Mouse (Mus musculus) liver, embryonic 14.5 days (tissue): ENCODE measurements at regions not wholly inside any gene's neighbourhood (a gene's known extent, or its start where the extent isn't known, plus 50 kb on each side); places are given as distances from the start of the nearest gene placed in this dataset.

ENCODE experiments used
- ATAC-seq: fragments of 200-750 bp; cut with Nextera tagmentation; 2 replicates; pipeline ENCODE4 v1.8.0; 2017; ENCODE audit warnings: moderate number of reproducible peaks, mild to moderate bottlenecking, moderate library complexity; ENCODE audit not compliant: insufficient read depth
- DNase-seq, 3 experiments: peaks; one replicate each; pipeline ENCODE4 v3.0.0-alpha.2; 2012 to 2013; ENCODE audit warnings: low read depth in 3 of 3, low spot score in 3 of 3
- H3K27ac ChIP-seq: fragments of 300-500 bp; sonication (generic); 2 replicates; pipeline ENCODE4 v1.5.1; 2014; ENCODE audit warnings: moderate library complexity, mild to moderate bottlenecking, control low read depth, inconsistent platforms
- H3K27me3 ChIP-seq: fragments of 300-500 bp; sonication (generic); 2 replicates; pipeline ENCODE4 v1.6.1; 2014; ENCODE audit warnings: mild to moderate bottlenecking, low read length, moderate library complexity; ENCODE audit not compliant: control insufficient read depth, insufficient read depth
- H3K36me3 ChIP-seq: fragments of 300-500 bp; sonication (generic); replicated peaks from 2 replicates; pipeline ENCODE4 v1.6.1; 2014; ENCODE audit warnings: low read depth; ENCODE audit not compliant: control insufficient read depth, insufficient read depth
- H3K4me1 ChIP-seq, 2 experiments: fragments of 200-500 bp in 1 of 2; fragments of 300-500 bp in 1 of 2; sonication (generic) in 1 of 2; replicated peaks; 2 replicates each; pipeline ENCODE4 v1.6.1; 2012 to 2014; ENCODE audit warnings: antibody characterized with exemption in 1 of 2, inconsistent platforms in 1 of 2, low read length in 1 of 2; ENCODE audit not compliant: control insufficient read depth in 2 of 2, insufficient read depth in 2 of 2
- H3K4me2 ChIP-seq: fragments of 300-500 bp; sonication (generic); 2 replicates; pipeline ENCODE4 v1.6.1; 2014; ENCODE audit warnings: low read depth, mild to moderate bottlenecking, control low read depth, moderate library complexity
- H3K4me3 ChIP-seq, 2 experiments: fragments of 200-500 bp in 1 of 2; fragments of 300-500 bp in 1 of 2; sonication (generic) in 1 of 2; 2 replicates each; pipeline ENCODE4 v1.5.1; 2012 to 2014; ENCODE audit warnings: low read depth in 2 of 2, low read length in 2 of 2, mild to moderate bottlenecking in 2 of 2, control low read depth in 1 of 2, inconsistent platforms in 1 of 2, moderate library complexity in 1 of 2; ENCODE audit not compliant: insufficient read depth in 1 of 2
- H3K9ac ChIP-seq: fragments of 300-500 bp; sonication (generic); replicated peaks from 2 replicates; pipeline ENCODE4 v1.6.1; 2014; ENCODE audit warnings: mild to moderate bottlenecking, control low read depth, moderate library complexity
- H3K9me3 ChIP-seq: fragments of 300-500 bp; sonication (generic); 2 replicates; pipeline ENCODE4 v1.6.1; 2016; ENCODE audit warnings: low read length, mixed read lengths; ENCODE audit not compliant: control insufficient read depth
- CTCF ChIP-seq: IDR thresholded peaks from 2 replicates; pipeline ENCODE4 v1.5.1; 2016; ENCODE audit warnings: antibody characterized with exemption, low read depth, control low read depth
- EP300 ChIP-seq: IDR thresholded peaks from 2 replicates; pipeline ENCODE4 v1.6.1; 2016; ENCODE audit warnings: antibody characterized with exemption, low read depth
- WGBS: fragments of 180-500 bp; shearing (Covaris S2); extraction: QIAGEN DNeasy Blood & Tissue Kit; methylation state at CpG from one replicate; pipeline ENCODE4 v1.1.7; 2014; ENCODE audit not compliant: insufficient replicate concordance; 5-methylcytosine and 5-hydroxymethylcytosine counted together

- 73% methylated on average over 11 of the region's 11 CpGs for WGBS
- ATAC-seq = no peak
These were observed 148.0 kb downstream of the Cox18 start for GRCm38 (mm10) chr5:90075629-90076349.

GRCm38 (mm10) chr5:90071806-90072205 is 152.0 kb downstream of the Cox18 start:
- no peak overlapping the region for H3K27ac ChIP-seq
- H3K4me2 ChIP-seq = no peak overlapping the region
- no peak overlapping the region for H3K9ac ChIP-seq
- TF ChIP-seq CTCF (no peak), EP300 (no peak)
- DNase-seq = no peak
- WGBS = 68% methylated on average over 2 of the region's 2 CpGs
- H3K27me3 ChIP-seq = no peaks in the 10 kb centered on the region
- ATAC-seq = no peak
- no peaks in the 10 kb centered on the region for H3K36me3 ChIP-seq
- no peak overlapping the region for H3K4me3 ChIP-seq
- no peaks in the 10 kb centered on the region for H3K4me1 ChIP-seq
- H3K9me3 ChIP-seq = no peaks in the 10 kb centered on the region

More at GRCm38 (mm10) chr5:90075629-90076349, 148.0 kb downstream of the Cox18 start:
- Histone ChIP-seq H3K4me1 (no peaks in the 10 kb centered on the region), H3K9me3 (no peaks in the 10 kb centered on the region), H3K4me2 (no peak overlapping the region), H3K27ac (no peak overlapping the region), H3K36me3 (no peaks in the 10 kb centered on the region), H3K9ac (no peak overlapping the region), H3K27me3 (no peaks in the 10 kb centered on the region), H3K4me3 (no peak overlapping the region)
- no peak for TF ChIP-seq EP300
- no peak for TF ChIP-seq CTCF
- no peak for DNase-seq

- Histone ChIP-seq H3K27ac (no peak overlapping the region), H3K4me1 (no peaks in the 10 kb centered on the region), H3K9me3 (no peaks in the 10 kb centered on the region), H3K27me3 (no peaks in the 10 kb centered on the region), H3K4me3 (no peak overlapping the region), H3K36me3 (no peaks in the 10 kb centered on the region), H3K4me2 (no peak overlapping the region), H3K9ac (no peak overlapping the region)
- no peak for ATAC-seq
- TF ChIP-seq CTCF = no peak
- TF ChIP-seq EP300 = no peak
- DNase-seq = no peak
These were observed 155.2 kb downstream of the Cox18 start for GRCm38 (mm10) chr5:90068601-90069000.

GRCm38 (mm10) chr5:90067817-90068216 is 156.0 kb downstream of the Cox18 start:
- H3K9ac ChIP-seq = no peak overlapping the region
- H3K27ac ChIP-seq = no peak overlapping the region
- no peaks in the 10 kb centered on the region for H3K9me3 ChIP-seq
- H3K4me1 ChIP-seq = no peaks in the 10 kb centered on the region
- ATAC-seq = no peak
- TF ChIP-seq EP300 = no peak
- TF ChIP-seq CTCF = no peak
- H3K4me2 ChIP-seq = no peak overlapping the region
- H3K36me3 ChIP-seq = no peaks in the 10 kb centered on the region
- no peak for DNase-seq
- 47% methylated on average over 7 of the region's 7 CpGs for WGBS
- H3K27me3 ChIP-seq = no peaks in the 10 kb centered on the region
- no peak overlapping the region for H3K4me3 ChIP-seq

GRCm38 (mm10) chr5:90065884-90066615 is 157.8 kb downstream of the Cox18 start:
- Histone ChIP-seq H3K27ac (no peak overlapping the region), H3K36me3 (no peaks in the 10 kb centered on the region), H3K9me3 (no peaks in the 10 kb centered on the region), H3K9ac (no peak overlapping the region), H3K27me3 (no peaks in the 10 kb centered on the region), H3K4me2 (no peak overlapping the region), H3K4me1 (no peaks in the 10 kb centered on the region), H3K4me3 (no peak overlapping the region)
- DNase-seq (no peak), ATAC-seq (no peak)
- TF ChIP-seq CTCF (no peak), EP300 (no peak)
- 51% methylated on average over 6 of the region's 6 CpGs for WGBS
